Mouse (Mus musculus) granulocyte monocyte progenitor cell, adult 5-6 weeks (primary cell): ENCODE measurements around the gene Gm12355. TPM values are rescaled to one million over a fixed set of nuclear protein-coding genes. Genes with fewer than 3 reads are reported as not detected.
"Not testable (repeated sequence)": the region's sequence is repeated elsewhere in the genome, so short reads cannot be mapped to it uniquely, and the experiment has no call there.

Experiments used
- ATAC-seq: replicated peaks from 2 replicates; pipeline ENCODE4 v1.8.0; 2016; ENCODE audit warnings: mild to moderate bottlenecking, moderate TSS enrichment, inconsistent platforms; ENCODE audit not compliant: poor library complexity, severe bottlenecking
- total RNA-seq, 2 experiments: library from RNA; stranded (forward) in 1 of 2; stranded (reverse) in 1 of 2; fragments of 200-712, 200-1000 nt in 1 of 2; fragments of >200 nt in 1 of 2; fragmentation: Nextera tagmentation in 1 of 2; gene quantifications; 2 replicates each; pipeline ENCODE4 v1.2.3; 2014 to 2017

Gm12355 gene
- total RNA-seq, 2 experiments from 2014 or later = 1.6 to 4.8 TPM

DNA sequence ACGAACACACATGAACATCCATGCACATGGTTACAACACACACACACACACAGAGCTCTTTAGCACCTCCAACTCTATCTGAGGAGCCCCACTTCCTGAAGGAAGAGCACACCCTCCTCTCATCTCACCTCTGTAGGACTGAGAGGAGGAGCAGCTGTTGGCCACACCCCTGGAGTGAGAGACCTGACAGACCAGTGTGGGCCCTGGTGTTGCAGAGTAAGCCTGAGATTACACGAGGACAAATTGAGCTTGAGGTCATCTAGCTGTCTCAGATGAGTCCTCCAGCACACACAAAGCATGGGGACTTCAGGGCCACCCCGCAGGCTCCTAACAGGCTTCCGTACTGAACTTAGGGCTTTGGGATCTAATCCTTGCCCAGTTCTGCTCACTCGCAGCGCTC lies 20.6 kb downstream of the Gm12355 start:
- not testable (repeated sequence) for ATAC-seq

GRCm38 (mm10) chr11:98603953-98604352 lies 21.5 kb downstream of the Gm12355 start:
- no peak for ATAC-seq

DNA sequence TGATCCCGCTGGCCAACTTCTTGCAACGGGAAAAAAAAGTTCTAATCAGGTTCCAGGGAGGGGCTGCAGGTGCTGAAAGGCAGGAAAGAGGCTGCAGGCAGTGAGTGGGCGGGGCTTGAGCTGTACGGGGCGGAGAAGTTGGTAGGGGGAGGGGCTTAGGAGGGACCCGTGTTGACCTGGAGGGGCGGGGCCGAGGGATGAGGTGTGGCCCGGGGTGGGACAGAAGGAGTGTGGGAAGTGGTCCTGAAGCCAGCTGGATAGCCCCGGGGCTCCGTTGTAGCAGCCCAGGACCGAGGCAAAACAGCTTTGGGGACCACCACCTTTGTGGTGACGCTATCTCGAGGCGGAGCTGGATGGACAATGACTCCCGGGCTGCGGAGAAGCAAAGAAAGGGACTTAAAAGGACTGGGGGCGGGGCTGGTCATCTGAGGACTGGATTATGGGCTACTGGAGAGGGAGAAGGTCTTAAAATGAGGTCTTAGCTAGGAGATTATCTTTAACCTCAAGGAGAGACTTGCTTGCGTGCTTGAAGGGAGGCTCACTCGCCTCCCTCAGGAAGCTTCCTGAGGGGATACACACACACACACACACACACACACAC lies 23.3 kb downstream of the Gm12355 start:
- peak; percentile 63 for ATAC-seq

DNA sequence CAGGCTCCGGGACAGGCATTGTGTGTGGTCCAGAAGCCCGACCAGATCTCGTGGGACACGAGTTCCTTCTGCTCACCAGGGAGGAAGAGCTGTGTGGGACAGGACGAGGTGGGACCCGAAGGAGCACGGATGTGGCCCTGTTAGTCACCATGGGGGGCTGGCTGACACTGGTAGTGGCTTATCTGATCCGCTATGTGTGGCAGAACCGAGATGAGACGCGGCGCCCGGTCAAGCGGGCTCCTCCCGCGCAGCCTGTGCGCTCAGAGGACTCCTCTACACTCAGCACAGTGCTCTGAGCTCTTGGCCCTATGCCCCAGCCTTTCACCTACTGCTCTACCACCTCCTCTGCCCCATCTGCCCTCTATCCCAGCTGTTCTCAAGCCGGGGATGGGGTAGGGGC lies 26.2 kb downstream of the Gm12355 start:
- ATAC-seq = 0 out of 2 replicates have a peak, but pooled peaks have one; percentile 12

GRCm38 (mm10) chr11:98598851-98599290 lies 26.6 kb downstream of the Gm12355 start:
- ATAC-seq = no peak

DNA sequence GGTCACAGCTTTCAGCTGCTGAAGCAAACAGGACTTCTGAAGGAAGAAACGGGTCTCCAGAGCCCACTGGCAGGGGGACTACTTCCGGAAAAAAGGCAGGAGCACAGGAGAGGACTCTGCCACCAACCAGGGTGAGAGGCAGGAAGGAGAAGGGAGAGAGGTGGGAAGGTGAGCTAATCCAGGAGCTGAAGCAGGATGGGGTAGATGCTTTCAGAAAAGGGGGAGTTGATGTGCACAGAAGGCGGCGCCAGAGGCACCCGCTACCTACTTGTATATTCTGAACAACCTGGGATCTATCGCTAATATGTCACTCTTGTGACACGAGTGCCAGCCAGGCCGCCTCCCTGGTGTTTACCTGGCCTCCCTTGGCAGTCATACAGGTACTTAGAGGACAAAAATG lies 27.5 kb downstream of the Gm12355 start, which contains the start of gene Lrrc3c:
TSS of gene Lrrc3c (plus strand) at position 301 of the 400 bp plus-strand sequence.
- ATAC-seq = no peak

- peak; percentile 69 for ATAC-seq
Measured at GRCm38 (mm10) chr11:98597363-98597762, 28.1 kb downstream of the Gm12355 start.

DNA sequence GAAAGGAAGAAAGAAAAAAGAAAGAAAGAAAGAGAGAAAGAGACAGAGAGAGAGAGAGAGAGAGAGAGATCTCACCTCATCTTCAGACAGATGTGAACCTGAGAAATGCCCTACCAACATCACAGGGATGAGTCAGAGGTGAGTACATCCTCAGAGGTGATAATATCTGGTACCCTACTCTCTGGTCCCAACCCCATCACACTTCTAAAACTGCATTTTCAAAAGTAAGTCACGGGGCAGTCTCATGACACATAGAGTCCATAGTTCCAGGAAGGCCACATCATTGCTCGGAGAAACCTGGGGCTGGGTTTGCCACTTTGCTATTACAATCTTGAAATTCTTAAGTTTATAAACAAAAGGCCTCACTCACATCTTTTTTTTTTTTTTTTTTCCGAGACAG lies 29.5 kb downstream of the Gm12355 start:
- no peak for ATAC-seq

- no peak for ATAC-seq
Measured at GRCm38 (mm10) chr11:98595473-98595872, 30.0 kb downstream of the Gm12355 start.

- no peak for ATAC-seq
Measured at GRCm38 (mm10) chr11:98595021-98595420, 30.4 kb downstream of the Gm12355 start.

- no peak for ATAC-seq
Measured at GRCm38 (mm10) chr11:98590548-98591445, 34.7 kb downstream of the Gm12355 start.

- no peak for ATAC-seq
Measured at GRCm38 (mm10) chr11:98589306-98589705, 36.2 kb downstream of the Gm12355 start.

DNA sequence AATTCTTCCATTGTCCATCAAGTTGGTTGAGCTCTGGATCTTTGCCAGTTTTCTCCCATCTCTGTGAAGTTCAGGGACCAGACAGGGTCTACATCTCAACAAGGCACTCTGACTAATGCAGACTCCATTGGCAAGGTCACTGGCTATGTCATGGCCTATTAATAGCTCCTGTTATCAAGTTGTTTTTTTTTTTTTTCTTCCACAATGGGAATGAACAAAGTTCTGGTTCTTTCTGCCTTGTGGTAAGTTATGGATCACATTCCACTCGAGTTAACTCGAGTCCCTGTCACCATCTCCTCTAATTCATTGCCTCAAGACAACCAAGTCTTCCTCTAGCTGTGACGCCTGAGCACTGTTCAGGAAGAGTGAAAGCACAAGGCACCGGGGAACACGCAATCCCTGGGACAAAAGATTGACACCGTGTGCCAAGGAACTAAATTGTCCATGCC lies 36.6 kb downstream of the Gm12355 start:
- no peak for ATAC-seq

- ATAC-seq = peak; percentile 60
Measured at GRCm38 (mm10) chr11:98587684-98588546, 37.5 kb downstream of the Gm12355 start.

DNA sequence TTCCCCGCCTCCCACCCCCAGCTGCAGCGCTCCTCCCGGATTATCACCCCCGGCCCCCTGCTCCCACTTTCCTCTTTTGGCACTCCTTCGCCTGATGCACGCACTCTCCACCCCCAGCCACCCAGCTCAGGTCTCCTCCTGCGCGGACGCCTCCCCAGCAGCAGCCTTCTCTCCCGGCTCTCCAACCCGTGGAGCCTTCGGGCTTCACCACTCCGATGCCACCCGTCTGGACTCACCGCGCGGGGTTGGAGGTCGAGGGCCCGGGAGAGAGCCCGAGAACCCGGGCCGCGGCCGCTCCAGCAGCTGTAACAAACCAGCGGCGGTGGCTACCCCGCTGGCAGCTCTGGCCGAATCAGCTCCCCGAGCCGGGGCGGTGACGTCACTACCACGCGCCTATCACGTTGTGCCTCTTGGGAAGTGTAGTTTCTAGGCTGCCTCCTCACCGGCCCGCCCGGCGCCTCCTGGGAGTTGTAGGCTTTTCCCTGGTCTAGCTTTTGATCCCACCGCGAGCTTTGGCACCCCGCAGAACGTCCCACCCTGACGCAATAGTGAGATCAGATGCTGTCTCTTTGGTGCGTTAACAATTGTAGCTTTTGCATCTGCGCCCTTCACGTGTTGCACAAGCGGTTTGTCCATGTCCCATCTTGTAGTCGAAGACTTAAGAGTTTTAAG lies 38.4 kb downstream of the Gm12355 start, which contains the start of gene Ormdl3:
TSS of gene Ormdl3 (minus strand) at position 477 of the 672 bp plus-strand sequence.
- ATAC-seq = peak; percentile 83

- ATAC-seq = no peak
Measured at GRCm38 (mm10) chr11:98586087-98586891, 39.2 kb downstream of the Gm12355 start.

GRCm38 (mm10) chr11:98584629-98585177 lies 40.8 kb downstream of the Gm12355 start:
- ATAC-seq = no peak

GRCm38 (mm10) chr11:98584146-98584545 lies 41.3 kb downstream of the Gm12355 start:
- no peak for ATAC-seq

DNA sequence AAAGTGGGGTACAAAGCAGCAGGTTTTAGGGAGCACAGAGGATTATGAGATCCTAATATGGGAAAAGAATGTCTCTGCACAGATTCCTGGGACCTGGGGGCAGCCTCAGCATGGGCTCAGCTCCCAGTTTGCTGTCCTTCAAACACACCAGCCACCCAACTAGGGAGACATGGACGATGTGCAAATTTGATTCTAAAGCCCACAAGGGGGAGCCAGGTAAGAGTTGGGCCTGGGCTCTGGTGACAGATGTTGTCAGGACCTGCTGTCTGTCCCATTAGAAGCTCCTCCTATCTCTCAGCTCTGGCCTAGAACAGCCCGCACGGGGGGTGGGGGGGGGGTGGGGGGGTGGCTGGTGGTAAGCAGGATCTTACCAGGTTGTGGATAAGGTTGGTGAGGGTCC lies 41.9 kb downstream of the Gm12355 start:
- no peak for ATAC-seq
